Mouse (Mus musculus) heart, adult 2 months (tissue): ENCODE data around the gene Irf3.

Experiments used
- CTCF ChIP-seq: fragments of 200-600 bp; IDR thresholded peaks from 2 replicates; pipeline ENCODE4 v1.8.1; 2022; ENCODE audit warnings: antibody characterized with exemption, mild to moderate bottlenecking, moderate library complexity
- POLR2A ChIP-seq: fragments of 200-500 bp; IDR thresholded peaks from 2 replicates; pipeline ENCODE4 v1.6.1; 2011; ENCODE audit warnings: mild to moderate bottlenecking, low read depth, low read length, control low read depth; ENCODE audit not compliant: insufficient read depth

GRCm38 (mm10) chr7:45007141-45007540 is 9.7 kb downstream of the Irf3 start:
- TF ChIP-seq CTCF (no peak), POLR2A (no peak)
